Mouse (Mus musculus) kidney, postnatal 25 days (tissue): Measurements from ENCODE around the gene Cpne6.
A peak's percentile ranks its signal among the peaks of the same experiment; 100 is the strongest.

ENCODE experiments used
- DNase-seq, 2 experiments: peaks; one replicate each; pipeline ENCODE4 v3.0.0; 2021; ENCODE audit warnings: mixed read lengths in 2 of 2

Gene Cpne6

DNA sequence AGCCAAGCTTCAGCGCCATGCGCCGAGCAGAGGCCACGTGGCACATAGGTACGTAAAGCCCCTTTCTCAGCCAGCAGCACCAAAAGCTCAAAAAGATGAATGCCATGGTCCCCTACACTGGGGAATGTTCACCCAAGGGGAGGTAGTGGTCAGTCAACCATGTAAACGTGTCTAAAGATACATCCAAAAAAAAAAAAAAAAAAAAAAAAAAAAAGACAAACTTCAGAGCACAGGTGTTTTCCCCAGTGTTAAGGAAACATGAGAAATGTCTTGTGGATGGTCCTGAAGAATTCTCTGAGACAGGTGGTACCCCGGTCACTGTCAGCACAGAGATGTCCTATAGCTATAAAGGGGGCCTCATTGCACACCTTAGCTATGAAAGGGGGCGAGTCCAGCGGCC lies 4.6 kb upstream of the Cpne6 start:
- no peak for DNase-seq

DNA sequence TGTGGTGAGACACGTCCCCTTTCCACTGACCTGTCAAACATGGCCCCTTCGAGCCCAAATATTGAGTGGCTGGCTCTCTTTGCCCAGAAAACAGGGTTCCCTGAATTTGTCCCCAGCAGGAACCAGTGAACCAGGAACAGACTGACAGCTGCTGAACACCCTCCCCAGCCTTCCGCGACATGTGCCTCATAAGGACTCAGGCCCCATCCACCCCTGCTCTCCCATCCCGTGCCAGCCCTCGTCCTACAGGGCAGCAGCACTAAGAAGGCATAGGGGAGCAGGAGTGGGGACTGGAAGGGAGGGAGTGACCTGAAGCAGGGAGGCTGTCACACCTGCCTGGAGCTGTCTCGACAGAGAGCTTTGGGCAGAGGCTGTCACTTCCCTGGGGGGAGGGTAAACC lies 2.4 kb upstream of the Cpne6 start:
- DNase-seq: no peak

DNA sequence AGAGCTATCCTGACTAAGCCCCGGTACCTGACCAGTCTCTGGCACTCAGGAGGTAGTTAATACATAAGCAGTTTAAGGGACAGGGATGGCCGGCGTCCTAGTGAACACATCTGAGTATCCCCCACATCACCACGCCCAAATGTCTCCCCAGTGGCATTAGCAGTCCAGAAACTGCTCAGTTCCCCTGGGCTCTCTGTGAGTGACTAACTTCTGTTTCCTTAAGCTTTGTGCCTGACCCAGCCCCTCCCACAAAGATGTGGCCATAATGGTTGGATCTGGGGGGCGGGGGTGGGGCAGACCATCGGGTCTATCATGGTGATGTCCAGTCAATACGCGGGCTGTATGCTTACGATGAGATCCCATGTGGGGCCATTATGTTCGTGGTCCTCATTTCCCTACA lies 705 bp upstream of the Cpne6 start:
- no peak for DNase-seq

GRCm38 (mm10) chr14:55511037-55511436 lies 792 bp downstream of the Cpne6 start:
- DNase-seq: no peak

GRCm38 (mm10) chr14:55513927-55514326 lies 3.7 kb downstream of the Cpne6 start:
- DNase-seq: no peak

DNA sequence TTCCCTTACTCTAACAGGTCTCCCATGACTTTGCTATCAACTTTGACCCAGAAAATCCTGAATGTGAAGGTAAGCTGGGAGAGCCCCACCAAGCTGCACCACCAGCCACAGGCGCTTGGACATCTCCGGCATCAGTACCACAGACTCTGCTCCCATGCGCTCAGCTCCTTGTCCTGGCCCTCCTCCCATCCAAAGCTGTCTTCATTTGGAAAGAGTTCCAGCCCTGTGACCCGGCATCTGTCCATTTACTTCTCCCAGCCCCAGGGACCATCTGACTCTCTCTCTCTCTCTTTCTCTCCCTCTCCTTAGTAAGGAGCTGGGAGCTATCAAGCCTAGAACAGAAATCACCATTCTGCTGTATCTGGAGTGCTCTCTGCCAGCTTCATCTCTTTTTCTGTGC lies 5.6 kb downstream of the Cpne6 start:
- no peak for DNase-seq

GRCm38 (mm10) chr14:55518897-55519296 lies 8.7 kb downstream of the Cpne6 start:
- DNase-seq: no peak

DNA sequence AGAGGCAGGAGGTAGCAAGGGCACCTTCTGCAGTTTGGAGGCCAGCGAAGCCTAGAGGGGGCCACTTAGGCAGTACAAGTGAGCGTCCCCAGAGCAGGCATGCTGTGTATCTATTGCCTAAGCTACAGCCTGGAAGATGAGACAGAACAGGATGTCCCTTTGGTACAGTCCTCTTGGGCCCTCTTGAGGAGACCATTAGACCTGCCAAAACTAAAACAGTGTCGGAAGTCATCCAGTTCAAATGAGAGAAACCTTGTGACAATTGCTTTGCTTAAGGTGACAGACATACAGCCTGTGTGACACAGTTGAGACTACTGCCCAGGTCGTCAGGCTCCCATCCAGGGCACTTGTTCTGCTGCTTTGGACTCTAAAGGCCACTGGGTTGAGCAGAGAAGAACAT lies 9.4 kb downstream of the Cpne6 start:
- no peak for DNase-seq

GRCm38 (mm10) chr14:55520451-55521361 lies 10.5 kb downstream of the Cpne6 start:
- DNase-seq: peak in 1 of 2 experiments; percentile 14

DNA sequence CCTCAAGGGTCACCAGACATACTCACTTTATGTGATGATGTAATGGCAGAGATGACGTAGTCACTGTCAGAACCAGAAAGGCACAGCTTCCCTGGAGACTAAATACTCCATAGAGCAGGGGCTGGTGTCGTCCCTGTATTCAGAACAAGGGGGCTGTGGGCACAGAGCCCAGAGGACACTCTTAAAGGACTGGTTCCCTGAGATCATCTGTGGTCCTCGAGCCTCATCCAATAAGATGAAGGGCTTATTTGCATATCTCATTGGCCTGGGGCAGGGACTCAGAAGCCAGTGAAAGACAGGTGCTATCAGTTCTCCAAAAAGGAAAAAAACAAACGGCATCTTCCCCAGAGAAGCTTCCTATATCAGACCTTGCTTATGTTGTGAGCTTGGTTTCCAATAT lies 13.8 kb downstream of the Cpne6 start:
- DNase-seq: no peak

- no peak for DNase-seq
Measured at GRCm38 (mm10) chr14:55524785-55525184, 14.5 kb downstream of the Cpne6 start, which contains the start of gene Nrl. Gene Nrl (minus strand): TSS chr14:55524981.

- no peak for DNase-seq
Measured at GRCm38 (mm10) chr14:55526674-55527073, 16.4 kb downstream of the Cpne6 start.

DNA sequence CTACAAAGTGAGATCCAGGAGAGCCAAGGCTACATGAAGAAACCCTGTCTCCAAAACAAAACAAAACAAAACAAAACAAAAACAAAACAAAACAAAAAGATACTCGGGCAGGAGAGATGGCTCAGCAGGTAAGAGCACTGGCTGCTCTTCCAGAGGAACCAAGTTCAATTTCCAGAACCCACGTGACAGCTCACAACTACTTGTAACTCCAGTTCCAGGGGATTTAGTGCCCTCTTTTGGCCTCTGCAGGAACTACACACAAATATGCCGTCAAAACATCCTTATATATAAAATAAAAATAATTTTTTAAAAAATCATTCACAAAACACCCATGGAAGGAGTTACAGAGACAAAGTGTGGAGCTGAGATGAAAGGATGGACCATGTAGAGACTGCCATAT lies 17.7 kb downstream of the Cpne6 start:
- DNase-seq: peak; percentile 50 to 63

DNA sequence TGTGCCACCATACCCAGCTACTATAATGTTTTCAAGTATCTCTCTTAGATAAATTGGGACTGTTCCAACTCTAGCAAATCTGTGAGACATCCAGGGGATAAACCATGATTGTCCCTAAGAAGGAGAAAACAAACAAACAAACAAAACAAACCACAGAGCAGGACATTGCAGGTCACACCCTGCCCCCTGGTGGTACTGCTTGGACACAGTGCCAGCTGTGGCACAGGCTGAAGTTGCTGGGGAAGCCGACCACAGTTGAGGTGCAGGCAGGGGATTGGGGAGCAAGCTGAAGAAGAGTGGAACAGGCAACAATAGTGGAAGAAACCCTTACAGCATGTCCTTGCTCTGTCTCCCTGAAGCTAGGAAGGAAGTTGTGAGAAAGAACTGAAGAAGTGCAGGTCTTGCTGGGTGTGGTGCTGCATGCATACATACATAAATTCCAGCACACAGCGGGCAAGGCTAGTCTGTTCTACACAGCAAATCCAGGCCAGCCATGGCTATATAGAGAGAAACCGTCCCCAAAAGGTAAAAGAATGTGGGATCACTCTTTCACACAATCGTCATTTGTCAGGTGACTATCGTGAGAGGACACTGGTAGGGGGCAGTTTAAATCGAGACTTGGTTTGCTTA lies 26.0 kb downstream of the Cpne6 start:
- peak; percentile 61 to 75 for DNase-seq

- DNase-seq: peak; percentile 90 to 96
Measured at GRCm38 (mm10) chr14:55540067-55540786, 30.0 kb downstream of the Cpne6 start, which contains the start of gene Pck2. Gene Pck2 (plus strand): TSS chr14:55540266.

- peak; percentile 86 to 88 for DNase-seq
Measured at GRCm38 (mm10) chr14:55540787-55541321, 30.6 kb downstream of the Cpne6 start.

DNA sequence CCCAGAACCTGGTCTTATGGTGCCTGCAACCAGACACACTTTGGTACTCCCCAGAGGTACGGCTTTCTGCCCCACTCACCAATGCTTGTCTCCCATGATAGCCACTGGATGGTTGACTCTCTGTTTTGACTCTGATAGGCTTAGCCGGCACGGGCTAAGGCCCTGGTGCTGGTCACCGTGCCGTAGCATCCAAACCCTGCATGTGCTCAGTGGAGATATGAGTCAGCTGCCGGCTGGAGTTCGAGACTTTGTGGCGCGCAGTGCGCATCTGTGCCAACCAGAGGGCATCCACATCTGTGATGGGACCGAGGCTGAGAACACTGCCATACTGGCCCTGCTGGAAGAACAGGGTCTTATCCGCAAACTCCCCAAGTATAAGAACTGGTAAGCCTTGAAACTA lies 32.0 kb downstream of the Cpne6 start:
- no peak for DNase-seq

DNA sequence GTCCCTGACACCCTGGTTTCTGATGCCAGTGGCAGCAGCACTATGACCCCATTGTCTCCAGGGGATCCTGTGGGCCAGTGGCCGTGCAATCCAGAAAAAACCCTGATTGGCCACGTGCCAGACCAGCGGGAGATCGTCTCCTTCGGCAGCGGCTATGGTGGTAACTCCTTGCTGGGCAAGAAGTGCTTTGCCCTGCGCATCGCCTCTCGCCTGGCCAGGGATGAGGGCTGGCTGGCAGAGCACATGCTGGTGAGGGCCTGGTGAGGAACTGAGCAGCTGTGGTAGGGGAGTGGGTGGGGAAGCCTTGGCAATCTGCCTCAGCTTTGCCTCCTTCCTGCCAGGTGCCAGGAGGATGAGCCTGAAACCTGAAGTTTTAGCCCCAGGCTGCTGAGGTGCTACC lies 34.1 kb downstream of the Cpne6 start:
- DNase-seq: no peak

GRCm38 (mm10) chr14:55550191-55550590 lies 39.9 kb downstream of the Cpne6 start:
- no peak for DNase-seq

DNA sequence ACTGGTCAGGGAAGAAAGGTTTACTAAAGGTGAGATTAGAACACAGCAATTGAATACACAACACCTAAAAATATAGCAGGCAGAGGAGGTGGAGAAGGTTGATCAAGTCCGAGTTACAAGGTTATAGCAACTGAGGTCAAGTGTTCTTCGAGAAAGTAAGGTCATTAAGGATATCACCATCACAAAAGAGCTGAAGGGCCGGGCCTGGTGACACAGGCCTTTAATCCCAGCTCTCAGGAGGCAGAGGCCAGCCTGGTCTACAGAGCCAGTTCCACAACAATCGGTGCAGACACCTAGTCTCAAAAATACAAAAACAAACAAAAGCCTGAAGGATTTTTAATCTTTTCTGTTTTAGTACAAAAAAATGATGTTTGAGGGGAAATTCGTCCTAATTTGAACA lies 41.1 kb downstream of the Cpne6 start:
- no peak for DNase-seq

GRCm38 (mm10) chr14:55551794-55552193 lies 41.5 kb downstream of the Cpne6 start:
- no peak for DNase-seq

DNA sequence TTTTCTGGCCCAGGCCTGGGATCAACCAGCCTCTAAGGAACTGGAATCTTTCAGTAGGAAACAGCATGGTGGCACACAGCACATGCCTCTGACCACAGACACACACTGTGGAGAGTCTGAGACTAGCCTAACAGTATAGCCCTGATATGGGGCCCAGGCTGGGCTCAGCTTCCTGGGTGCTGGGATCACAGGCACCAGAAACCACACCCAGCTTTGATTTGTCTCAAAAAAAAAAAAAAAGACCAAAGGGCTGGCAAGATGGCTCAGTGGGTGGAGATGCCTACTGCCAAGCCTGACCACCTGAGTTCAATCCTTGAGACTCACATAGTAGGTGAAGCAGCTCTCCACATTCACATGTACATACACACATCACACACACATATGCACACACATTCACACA lies 44.4 kb downstream of the Cpne6 start:
- DNase-seq: no peak

- no peak for DNase-seq
Measured at GRCm38 (mm10) chr14:55555788-55556187, 45.5 kb downstream of the Cpne6 start.
